Mouse (Mus musculus) E14TG2a.4 (cell line): ENCODE measurements at regions not wholly inside any gene's neighbourhood (a gene's known extent, or its start where the extent isn't known, plus 50 kb on each side); places are given as distances from the start of the nearest gene placed in this dataset.

ENCODE experiments used
- H3K27me3 ChIP-seq: 2 replicates; pipeline ENCODE4 v1.6.1; 2014; ENCODE audit warnings: low read length, control low read depth; ENCODE audit not compliant: insufficient read depth
- H3K36me3 ChIP-seq: 2 replicates; pipeline ENCODE4 v1.6.1; 2014; ENCODE audit warnings: low read length, control low read depth; ENCODE audit not compliant: insufficient read depth
- H3K4me1 ChIP-seq: replicated peaks from 2 replicates; pipeline ENCODE4 v1.6.1; 2014; ENCODE audit warnings: low read depth, low read length, control low read depth
- H3K4me3 ChIP-seq: replicated peaks from 2 replicates; pipeline ENCODE4 v1.5.1; 2014; ENCODE audit warnings: mild to moderate bottlenecking, low read length
- H3K9me3 ChIP-seq: 2 replicates; pipeline ENCODE4 v1.6.1; 2014; ENCODE audit warnings: low read length, control low read depth
- CTCF ChIP-seq: conservative IDR thresholded peaks from 2 replicates; pipeline ENCODE4 v1.5.1; 2014; ENCODE audit warnings: low read length
- NANOG ChIP-seq: IDR thresholded peaks from 2 replicates; pipeline ENCODE4 v1.6.1; 2014; ENCODE audit warnings: borderline replicate concordance, low read length, mixed read lengths
- POU5F1 ChIP-seq: IDR thresholded peaks from 2 replicates; pipeline ENCODE4 v1.6.1; 2014; ENCODE audit warnings: low read length, borderline replicate concordance

GRCm38 (mm10) chr1:137588304-137589300 is 586.9 kb downstream of the Ptprc start:
- TF ChIP-seq POU5F1: no peak
- H3K4me1 ChIP-seq: no peaks in the 10 kb centered on the region
- H3K27me3 ChIP-seq: no peaks in the 10 kb centered on the region
- no peaks in the 10 kb centered on the region for H3K9me3 ChIP-seq
- H3K36me3 ChIP-seq: no peaks in the 10 kb centered on the region
- H3K4me3 ChIP-seq: no peak overlapping the region

GRCm38 (mm10) chr1:137587481-137588228 is 587.9 kb downstream of the Ptprc start:
- TF ChIP-seq POU5F1: no peak
- no peak for TF ChIP-seq CTCF
- no peak for TF ChIP-seq NANOG
- no peaks in the 10 kb centered on the region for H3K9me3 ChIP-seq
- H3K27me3 ChIP-seq: no peaks in the 10 kb centered on the region
- H3K4me1 ChIP-seq: no peaks in the 10 kb centered on the region
- H3K4me3 ChIP-seq: no peak overlapping the region
- no peaks in the 10 kb centered on the region for H3K36me3 ChIP-seq

- no peak for TF ChIP-seq POU5F1
- no peak for TF ChIP-seq CTCF
- no peak for TF ChIP-seq NANOG
- Histone ChIP-seq H3K36me3 (no peaks in the 10 kb centered on the region), H3K4me3 (no peak overlapping the region), H3K4me1 (no peaks in the 10 kb centered on the region), H3K27me3 (no peaks in the 10 kb centered on the region), H3K9me3 (no peaks in the 10 kb centered on the region)
These were observed 590.8 kb downstream of the Ptprc start for GRCm38 (mm10) chr1:137584696-137585095.

- Histone ChIP-seq H3K4me3 (no peak overlapping the region), H3K36me3 (no peaks in the 10 kb centered on the region), H3K9me3 (no peaks in the 10 kb centered on the region), H3K27me3 (no peaks in the 10 kb centered on the region), H3K4me1 (no peaks in the 10 kb centered on the region)
- TF ChIP-seq CTCF (no peak), NANOG (no peak), POU5F1 (no peak)
These were observed 591.3 kb downstream of the Ptprc start for GRCm38 (mm10) chr1:137584104-137584675.

GRCm38 (mm10) chr1:137577639-137578038 is 597.9 kb downstream of the Ptprc start:
- no peaks in the 10 kb centered on the region for H3K36me3 ChIP-seq

GRCm38 (mm10) chr1:137576174-137576573 is 599.3 kb downstream of the Ptprc start:
- H3K4me1 ChIP-seq: no peaks in the 10 kb centered on the region
- TF ChIP-seq POU5F1 (no peak), NANOG (no peak), CTCF (no peak)
- H3K27me3 ChIP-seq: no peaks in the 10 kb centered on the region
- no peaks in the 10 kb centered on the region for H3K9me3 ChIP-seq
- no peaks in the 10 kb centered on the region for H3K36me3 ChIP-seq
- H3K4me3 ChIP-seq: no peak overlapping the region

More at GRCm38 (mm10) chr1:137577639-137578038, 597.9 kb downstream of the Ptprc start:
- H3K4me1 ChIP-seq: no peaks in the 10 kb centered on the region
- no peak for TF ChIP-seq POU5F1
- TF ChIP-seq CTCF: no peak
- TF ChIP-seq NANOG: no peak
- no peak overlapping the region for H3K4me3 ChIP-seq
- no peaks in the 10 kb centered on the region for H3K27me3 ChIP-seq
- H3K9me3 ChIP-seq: no peaks in the 10 kb centered on the region

- Histone ChIP-seq H3K4me3 (no peak overlapping the region), H3K9me3 (no peaks in the 10 kb centered on the region), H3K36me3 (no peaks in the 10 kb centered on the region), H3K27me3 (no peaks in the 10 kb centered on the region), H3K4me1 (no peaks in the 10 kb centered on the region)
- TF ChIP-seq CTCF: no peak
- TF ChIP-seq NANOG: no peak
- no peak for TF ChIP-seq POU5F1
These were observed 600.1 kb downstream of the Ptprc start for GRCm38 (mm10) chr1:137575380-137575779.

- H3K4me1 ChIP-seq: no peaks in the 10 kb centered on the region
These were observed 603.3 kb downstream of the Ptprc start for GRCm38 (mm10) chr1:137571905-137572865.

More at GRCm38 (mm10) chr1:137571905-137572865, 603.3 kb downstream of the Ptprc start:
- no peaks in the 10 kb centered on the region for H3K9me3 ChIP-seq
- no peaks in the 10 kb centered on the region for H3K27me3 ChIP-seq
- H3K4me3 ChIP-seq: no peak overlapping the region
- TF ChIP-seq CTCF (no peak), NANOG (no peak), POU5F1 (no peak)
- H3K36me3 ChIP-seq: no peaks in the 10 kb centered on the region
